Mouse (Mus musculus) CD4-positive, CD25-positive, alpha-beta regulatory T cell, adult 2 months (primary cell): ENCODE data around the gene Aspscr1.
A peak's percentile ranks its signal among the peaks of the same experiment; 100 is the strongest.

Experiments used
- DNase-seq: peaks from one replicate; pipeline ENCODE4 v3.0.0-alpha.2; 2012; ENCODE audit warnings: low read depth, low spot score

Gene Aspscr1

DNA sequence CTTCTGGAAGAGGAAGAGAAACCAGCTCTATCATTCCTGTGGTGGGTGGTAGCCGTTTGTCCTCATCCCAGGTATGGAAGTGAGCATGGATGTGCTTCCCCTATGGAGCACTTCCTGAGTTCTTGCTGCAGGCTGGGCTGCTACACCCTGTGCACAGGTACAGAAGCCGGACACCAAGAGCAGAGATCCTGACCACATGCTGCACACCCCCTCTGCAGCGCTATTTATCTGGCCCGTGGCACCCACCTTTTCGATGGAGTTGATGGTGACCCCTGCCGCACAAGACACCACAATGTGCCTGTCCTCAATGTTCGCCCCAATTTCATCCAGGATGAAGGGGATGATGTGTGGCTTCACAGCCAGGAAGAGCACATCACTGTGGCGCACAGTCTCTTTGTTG is 30.9 kb upstream of the Aspscr1 start:
- DNase-seq: no peak

DNA sequence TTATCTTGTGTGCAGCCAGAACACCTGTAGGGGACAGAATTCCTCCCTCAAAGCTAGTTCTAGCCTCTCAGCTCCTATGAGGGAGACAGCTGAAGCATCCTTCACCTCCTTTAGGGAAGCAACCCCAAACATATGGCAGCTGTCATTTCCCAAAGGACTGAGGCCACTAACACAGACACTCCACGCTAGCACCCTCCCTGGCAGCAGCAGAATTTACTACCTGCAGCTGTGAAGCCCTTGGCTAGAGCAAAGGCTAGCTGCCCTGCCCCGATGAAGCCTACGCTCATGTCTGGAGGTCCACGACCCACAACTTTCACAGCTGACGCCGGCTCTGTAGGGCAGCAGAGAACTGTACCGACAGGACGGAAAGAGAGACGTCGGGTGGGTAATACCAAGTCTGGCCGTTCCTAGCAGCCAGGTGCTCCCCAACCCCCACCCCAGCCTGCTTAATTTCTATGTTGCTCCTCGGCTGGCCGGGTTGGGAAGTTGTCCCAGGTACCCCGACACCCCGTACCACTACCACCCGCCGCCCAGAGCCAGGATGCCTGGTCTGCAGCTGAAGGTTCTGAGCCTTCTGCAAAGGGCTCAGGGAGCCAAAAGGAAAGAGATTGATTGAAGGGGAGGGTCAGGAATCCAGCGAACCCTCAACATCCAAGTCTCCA is 29.7 kb upstream of the Aspscr1 start:
- no peak for DNase-seq

DNA sequence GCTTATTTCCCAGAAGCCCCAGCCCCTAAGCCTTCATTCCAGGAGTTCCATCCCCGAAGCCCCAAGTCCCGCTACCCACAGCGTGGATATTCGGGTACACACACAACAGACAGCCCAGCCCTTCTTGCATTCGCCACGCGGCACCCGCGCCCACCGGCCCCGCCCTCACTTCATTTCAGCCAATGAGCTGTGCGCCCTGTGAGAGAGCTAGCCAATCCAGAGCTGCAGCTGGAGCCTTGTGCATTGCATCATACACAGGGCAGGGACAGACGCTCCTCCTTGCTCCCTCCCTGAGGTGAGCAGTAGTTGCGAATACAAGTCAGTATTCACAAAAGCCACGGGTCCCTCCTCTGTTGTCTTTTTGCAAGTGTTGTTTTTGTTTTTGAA is 29.2 kb upstream of the Aspscr1 start, which contains the start of gene Pycr1:
TSS of gene Pycr1 (minus strand) at position 169 of the 387 bp plus-strand sequence.
- peak; percentile 95 for DNase-seq

DNA sequence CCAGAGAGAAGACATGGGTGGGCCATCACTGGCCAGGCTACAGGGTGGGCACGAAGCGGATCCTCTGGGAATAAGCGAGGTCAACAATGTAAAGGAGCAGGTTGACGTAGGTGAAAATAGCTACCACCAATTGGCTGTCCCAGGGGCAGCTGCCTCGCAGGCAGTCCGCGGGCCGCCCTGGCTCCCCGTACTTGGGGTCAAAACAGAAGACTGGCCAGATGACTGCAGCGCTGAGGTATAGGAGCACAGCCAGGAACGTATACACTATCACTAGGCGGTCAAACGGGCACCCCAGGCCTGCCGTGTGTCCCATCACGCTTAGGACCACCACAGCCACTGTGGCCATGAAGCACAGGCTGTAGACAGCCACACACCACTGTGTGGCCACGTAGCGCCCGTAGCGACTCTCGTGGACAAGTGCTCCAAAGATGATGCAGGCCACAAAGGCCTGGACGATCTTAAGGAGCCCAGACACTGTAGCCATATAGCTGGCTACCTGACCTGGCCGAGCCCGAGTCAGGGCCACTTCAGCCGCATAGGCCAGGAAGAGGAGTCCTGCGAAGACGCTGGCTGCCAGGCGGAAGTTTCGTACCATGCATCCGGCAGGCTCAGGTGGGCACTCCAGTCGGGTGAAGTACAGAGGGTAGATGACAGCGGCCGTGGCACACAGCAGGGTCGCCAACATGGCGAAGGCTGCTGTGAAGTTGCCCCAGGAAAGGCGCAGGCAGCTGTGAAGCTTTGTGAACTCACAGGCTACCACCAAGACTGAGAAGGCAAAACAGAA is 25.5 kb upstream of the Aspscr1 start:
- DNase-seq: no peak

DNA sequence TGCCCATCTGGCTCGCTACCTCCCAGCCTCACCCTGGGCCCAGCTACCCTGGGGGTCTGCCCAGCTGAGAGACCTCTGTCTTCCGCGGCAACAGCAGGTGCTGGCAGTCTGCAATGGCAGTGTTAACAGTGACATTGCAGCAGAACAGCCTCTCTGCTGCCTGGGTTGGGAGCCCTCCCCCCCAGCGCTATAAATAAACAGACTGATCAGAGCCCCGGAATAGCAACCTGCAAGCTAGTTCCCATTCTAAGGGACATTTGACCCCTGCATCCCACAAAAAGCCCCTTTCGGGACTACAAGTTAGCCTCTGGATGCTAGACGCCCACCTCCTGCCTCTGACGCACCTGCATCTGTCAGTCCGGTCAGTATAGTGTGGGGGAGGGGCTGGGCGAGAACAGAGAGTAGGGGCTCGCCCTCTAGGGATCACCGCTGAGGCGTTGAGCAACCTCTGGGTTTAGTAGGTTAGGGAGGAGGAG is 24.7 kb upstream of the Aspscr1 start, which contains the start of gene Myadml2:
TSS of gene Myadml2 (minus strand) at position 158 of the 476 bp plus-strand sequence.
- DNase-seq: peak; percentile 20

DNA sequence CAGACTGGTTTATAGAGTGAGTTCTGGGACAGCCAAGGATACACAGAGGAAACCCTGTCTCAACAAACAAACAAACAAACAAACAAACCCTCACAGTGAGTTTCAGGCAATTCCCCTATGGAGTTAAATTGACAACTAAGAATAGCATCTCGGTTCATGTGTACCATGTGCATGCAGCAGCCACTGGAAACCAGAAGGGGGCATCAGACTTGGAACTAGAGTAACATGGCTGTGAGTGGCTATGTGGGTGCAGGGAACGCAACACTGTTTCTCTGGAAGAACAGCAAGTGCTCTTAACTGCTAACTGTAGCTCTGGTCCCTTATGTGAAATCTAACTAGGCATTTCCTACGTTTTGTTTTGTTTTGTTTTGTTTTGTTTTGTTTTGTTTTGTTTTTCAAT is 20.9 kb upstream of the Aspscr1 start:
- DNase-seq: no peak

DNA sequence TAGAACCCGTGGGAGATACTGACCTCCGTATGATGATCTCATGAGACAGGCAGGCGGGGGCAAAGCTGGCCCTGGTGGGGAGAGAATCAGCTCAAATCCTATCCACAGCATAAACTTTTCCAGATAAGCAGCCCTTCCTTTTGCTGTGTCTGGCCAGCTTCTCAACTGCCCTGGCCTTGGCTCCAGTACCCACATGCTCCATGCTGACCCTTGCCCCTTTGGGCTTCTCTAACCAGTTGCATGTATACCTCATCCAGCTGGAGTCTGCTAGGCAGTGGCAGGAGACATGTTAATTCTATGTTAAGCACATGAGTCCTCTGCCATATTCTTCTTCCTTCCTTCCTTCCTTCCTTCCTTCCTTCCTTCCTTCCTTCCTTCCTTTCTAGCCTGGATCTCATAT is 18.0 kb upstream of the Aspscr1 start:
- DNase-seq: no peak

DNA sequence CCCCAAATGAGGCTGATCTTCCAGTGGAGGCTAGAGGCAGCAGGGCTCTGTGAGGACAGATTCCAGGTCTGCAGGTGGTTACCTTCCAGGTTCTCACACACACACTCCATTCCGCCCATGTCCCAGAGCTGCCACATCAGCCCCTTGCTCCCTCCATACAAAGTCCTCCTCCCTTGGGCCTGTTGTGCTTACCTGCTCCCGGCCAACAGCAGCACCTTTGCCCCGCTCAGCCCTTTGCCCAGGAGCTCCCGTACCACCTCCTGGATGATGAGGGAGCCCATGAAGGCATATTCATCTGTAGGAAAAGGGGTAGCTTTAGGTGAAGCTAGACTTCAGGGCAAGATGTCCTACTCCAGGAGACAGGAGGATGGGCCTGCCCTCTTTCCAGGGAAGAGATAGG is 15.5 kb upstream of the Aspscr1 start:
- no peak for DNase-seq

DNA sequence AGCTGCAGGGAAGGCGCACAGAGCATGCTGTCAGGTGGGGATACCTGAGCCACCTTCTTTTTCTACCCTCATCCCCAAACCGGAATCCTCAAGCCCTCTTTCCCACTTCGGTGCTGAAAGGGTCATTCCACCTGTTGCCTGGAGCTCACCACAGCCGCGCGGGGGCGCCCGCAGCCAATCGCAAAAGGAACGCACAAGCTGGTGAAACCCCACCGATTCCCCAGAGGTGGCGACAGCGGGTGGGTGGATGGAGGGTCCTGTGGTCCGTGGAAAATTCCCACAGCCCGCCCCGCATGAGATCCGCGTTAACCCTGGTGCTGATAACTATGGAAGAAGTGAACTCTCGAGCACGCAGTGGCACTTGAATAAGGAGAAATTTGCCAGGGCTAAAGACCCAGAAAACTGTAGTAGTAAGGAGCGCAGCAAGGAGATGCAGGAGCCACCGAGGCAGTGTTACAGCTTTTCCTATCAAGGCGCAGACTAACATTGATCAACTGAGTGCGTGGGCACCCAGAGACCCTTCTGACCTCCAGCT is 13.8 kb upstream of the Aspscr1 start:
- peak; percentile 87 for DNase-seq

DNA sequence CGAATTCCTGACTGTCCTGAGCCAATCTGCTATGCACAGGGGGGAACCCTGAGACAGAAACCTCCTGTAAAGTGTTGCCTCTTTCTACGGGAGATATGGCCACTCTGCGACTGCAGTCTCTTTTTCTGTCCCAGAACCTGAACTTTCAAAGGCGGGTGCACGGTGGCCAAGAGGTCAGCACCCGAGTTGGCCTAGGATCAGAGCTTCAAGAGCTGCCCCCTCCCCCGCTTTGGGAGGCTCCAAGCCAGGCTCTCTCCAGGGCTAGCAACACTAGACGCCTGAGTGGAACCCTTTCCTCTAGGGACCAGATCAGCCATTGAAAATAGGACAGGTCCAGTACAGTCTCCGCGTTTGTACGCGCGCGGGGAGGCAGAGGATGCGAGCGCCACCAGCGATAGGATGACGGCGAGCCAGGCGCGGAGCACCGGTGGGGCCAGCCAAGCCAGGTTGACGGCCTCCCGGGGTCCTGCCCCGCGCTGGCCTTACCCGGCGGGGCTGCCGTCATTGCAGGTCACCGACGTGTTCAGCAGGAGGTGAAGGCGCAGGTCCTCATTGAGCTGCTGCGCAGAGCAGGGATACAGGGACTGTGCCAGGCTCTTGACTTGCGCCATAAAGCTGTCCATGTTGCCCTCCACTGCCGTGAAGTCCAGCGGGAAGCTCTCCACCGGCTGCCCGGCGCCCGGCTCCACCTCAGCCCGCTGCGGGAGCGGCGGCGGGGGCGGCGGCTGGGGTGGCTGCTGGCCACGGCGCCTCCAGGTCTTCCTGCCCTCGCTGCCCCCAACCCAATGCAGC is 13.1 kb upstream of the Aspscr1 start:
- DNase-seq: no peak

DNA sequence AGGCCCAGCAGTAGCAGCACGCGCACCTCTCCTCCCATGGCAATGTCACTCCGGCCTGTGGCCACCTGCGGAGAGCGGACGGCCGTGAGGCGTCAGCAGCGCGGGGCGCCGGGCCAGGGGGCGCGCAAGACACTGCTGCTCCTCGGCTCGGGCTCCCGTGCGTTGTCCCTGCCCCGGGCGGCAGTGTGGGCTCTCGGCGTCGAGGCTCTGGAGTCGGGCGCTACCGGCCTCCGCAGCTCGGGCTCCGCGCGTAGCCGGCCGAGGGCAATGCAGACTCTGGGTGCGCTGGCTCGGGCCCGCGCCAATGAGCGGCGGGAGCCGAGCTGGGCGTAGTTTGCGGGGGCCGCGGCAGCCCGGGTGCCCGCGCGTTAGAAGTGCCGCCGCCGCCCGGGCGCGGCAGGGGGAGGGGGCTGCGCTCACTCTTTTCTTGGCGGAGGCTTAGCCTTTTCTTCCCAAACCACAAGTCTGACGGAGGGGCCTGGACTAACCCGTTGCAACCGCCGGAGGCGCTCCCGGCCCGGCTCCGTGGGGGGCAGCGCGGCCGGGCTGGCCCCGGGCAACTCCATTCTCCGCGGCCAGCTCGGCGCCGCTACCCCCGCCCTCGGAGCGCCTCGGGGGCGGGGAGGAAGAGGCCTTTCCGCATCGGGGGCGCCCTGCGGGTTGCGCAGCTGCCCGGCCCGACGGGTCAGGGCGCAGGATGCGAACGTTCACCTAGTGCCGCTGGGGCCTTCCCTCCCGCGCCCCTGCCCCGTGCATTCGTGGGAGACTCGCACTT is 12.3 kb upstream of the Aspscr1 start:
- DNase-seq: peak; percentile 40

DNA sequence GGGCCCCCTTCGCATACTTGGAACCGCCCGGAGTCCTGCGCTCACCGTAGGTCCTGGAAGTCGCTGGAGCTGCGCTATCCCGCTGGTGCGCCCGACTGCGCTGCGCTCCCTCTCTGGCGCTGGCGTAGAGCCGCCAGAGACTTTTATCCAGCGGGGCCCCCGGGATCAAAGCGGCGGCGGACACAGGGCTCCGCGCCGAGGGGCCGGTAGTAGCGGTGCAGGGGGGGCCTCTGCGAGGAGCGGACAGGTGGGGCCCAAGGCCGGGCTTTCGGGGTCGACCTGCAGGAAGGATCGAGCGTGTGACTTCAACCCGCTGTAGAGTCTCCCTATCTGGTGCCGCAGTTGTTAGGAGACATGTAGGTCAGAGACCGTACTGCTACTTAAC is 11.7 kb upstream of the Aspscr1 start, which contains the start of gene Notum:
TSS of gene Notum (minus strand) at position 100 of the 385 bp plus-strand sequence.
- no peak for DNase-seq

DNA sequence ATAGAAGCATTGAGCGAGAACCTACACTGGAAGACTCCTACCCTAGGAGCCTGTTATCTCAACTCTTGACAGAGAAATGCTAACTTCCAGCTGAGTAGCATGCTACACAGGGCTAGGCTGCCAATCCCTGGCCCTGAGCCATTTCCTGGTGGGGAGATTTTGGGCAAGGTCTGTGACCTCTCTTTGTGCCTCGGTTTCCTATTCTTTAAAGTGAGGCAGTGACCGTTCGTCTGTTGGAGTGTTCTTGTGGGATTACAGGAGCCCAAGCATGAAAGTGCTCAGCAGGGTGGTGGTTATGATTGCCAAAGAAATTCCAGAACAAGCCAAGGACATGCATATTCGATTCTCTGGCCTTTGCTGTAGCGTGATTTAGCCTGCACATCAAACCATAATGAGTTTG is 10.0 kb upstream of the Aspscr1 start:
- DNase-seq: no peak

DNA sequence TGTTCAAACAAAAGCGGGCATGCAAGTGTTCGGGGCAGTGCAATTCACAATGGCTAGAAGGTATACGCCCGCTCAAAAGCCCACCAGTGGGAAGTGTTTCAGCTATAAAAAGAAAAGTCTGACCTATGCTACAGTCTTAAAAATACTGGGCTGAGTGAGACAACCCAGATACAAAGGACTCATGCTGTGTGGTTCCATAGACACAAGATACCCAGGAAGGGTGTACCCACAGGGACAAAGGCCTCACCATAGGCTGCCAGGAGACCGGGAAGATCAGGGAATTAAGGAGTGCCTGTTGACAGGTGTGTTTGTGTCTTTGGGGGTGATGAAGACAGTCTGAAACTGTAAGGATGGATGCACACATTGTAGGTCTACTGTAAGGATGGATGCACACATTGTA is 9.1 kb upstream of the Aspscr1 start:
- no peak for DNase-seq

DNA sequence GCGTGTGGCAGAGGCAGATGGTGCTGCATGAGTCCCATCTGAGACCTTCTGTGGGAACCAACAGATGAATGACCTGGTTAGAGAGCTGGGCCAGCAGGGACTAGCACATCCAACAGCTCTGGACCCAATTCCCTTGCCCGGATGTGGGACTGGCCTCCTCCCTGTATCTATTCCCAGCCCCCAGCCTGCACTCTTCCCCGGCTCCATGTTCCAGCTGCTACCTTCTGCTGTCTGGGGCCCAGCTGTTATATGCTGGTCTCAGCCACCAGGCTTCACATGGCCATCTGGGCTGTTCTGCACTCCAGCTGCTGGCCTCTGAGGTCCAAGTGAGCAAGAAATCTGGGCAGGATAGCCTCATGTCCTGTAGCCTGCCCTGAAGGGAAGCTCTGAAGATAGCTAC is 7.4 kb upstream of the Aspscr1 start:
- no peak for DNase-seq

DNA sequence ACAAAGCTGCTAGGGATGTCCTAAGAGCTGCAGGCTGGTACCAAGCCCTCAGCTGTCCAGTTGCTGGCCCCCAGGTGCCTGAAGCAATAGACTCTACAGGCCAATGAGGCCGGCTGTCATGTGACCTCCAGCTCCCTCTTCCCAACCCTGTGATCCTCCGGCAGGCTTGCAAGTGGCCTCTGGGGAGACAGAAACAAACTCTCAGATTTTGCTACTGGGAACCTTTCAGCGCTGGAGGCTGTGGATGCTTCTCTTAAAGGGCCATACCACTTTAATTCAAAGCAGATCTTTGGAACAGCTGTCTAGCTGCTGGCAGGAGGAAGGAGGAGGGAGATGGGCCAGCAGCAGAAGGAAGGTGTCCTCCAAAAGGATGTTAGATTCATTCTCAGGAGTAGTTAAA is 6.2 kb upstream of the Aspscr1 start:
- no peak for DNase-seq

DNA sequence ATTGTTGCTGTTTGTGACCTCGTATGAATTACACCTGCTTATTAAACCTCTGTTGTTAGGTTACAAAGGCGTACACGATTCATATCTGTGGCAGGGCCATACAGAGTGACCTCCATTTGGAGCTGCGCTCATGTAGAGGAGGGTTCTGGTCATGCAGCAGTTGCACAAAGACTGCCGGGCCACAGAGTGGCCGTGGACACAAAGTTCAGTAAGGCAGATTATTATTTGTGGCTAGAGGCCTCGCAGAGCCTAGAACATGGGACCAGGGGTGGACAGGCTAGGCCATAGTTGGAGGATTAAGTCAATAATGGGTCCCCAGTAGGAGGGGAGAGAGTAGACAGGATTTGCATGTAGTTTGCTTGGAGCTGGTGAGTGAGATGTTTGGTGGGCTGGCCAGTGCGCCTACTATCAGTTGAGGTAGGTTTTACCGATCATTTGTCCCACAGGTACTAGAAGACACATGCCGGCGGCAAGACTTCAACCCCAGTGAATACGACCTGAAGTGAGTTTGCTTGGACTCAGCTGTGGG is 885 bp downstream of the Aspscr1 start:
- DNase-seq: no peak

DNA sequence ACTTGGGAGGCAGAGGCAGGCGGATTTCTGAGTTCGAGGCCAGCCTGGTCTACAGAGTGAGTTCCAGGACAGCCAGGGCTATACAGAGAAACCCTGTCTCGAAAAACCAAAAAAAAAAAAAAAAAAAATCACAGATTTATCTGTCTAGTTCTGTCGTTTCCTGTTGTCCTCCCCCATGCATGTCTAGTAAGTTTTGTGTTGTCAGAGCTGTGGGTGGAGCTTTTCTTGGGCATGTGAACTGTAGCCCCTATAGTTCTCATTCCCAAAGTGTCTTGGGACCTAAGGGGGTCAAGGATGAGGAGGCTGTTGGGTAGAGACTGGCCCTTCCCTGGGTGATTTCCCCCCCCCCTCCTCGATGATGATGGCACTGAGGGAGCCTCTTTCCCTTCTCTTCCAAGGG is 3.1 kb downstream of the Aspscr1 start:
- DNase-seq: peak; percentile 41

DNA sequence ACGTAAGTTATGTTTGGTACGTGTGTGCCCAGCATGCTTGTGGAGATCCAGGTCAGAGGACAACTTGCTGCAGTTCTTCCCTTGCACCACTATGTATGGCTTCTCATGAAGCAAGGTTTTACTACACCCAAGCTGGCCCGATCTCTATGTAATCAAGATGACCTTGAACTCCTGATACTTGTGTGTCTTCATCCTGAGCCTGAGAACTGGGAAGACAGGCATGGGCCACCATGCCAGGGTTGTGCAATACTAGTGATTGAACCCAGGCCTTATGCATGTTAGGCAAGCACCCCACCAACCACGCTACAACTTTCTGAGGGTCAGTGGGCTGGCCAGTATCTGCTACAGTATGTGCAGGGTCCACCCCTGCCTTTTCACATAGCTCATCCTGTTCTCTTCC is 4.2 kb downstream of the Aspscr1 start:
- DNase-seq: no peak

DNA sequence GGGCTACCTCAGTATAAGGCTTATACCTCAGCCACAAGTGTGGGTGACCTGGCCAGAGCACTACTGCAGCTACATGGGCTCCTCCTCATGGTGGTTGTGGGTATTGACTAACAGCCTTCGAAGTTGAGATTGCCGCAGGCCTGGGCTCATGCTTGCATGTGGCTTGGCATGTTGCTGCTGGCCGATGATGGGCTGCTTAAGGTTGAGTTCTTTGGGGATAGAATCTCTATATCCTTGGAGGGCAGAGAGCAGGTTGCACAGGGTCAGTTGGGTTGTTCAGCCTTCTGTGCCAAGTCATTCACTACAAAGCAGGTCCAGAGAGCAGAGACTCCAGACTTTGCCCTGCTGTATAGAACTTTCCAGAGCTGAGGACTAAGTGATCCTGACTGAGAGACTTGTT is 7.1 kb downstream of the Aspscr1 start:
- peak; percentile 57 for DNase-seq

DNA sequence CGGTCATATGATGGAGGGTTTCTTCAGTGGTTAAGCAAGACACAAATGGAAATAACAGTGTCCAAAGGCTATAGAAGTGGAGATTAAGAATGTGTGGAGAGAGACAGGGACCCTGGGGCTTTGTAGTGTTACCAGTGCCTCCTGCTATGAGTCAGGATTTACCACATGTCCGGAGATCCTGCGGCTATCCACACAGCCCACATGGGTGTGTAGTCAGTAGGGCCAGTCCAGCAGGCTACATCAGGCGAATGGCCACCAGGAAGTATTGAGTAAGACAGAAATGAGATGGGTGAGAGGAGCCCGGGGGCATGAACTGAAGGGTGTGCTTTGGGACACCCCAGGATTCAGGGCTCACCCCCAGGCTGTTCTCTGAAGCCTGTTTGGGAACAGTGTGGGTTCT is 9.9 kb downstream of the Aspscr1 start:
- DNase-seq: no peak
